Mouse (Mus musculus): Measurements from ENCODE around the gene Sirt4. TPM values are rescaled to one million over a fixed set of nuclear protein-coding genes. Genes with fewer than 3 reads are reported as not detected.

The Sirt4 gene
- polyA plus RNA-seq, 1 experiment from 2014 or later, result 27.5 TPM

DNA sequence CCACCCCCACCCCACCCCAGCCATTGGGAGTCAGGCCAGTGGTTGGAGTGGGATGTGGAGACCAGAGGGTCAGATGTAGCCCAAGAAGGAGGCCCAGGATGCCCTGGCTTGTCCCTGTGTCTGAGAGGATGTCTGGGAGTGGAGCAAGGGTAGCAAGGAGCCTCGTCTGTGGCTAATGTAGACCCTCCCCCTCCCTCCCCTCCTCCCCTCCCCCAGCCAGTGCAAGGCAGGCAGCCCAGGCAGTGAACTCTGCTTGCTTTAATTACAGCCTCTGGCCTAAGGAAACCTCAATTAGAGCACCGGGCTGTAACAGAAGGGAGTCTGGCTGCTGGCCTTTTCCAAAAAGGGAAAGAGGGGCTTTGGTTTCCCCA lies 46.6 kb downstream of the Sirt4 start:
- Histone ChIP-seq H3K4me2 (replicated peaks; ENCODE audit: low read depth, low read length) (no peak overlapping the region), H3K4me3 (ENCODE audit: low read length) (no peak overlapping the region), H3K27ac (ENCODE audit: low read length) (peak overlapping the region; percentile 91), H3K9me3 (ENCODE audit: low read length) (no peaks in the 10 kb centered on the region), H3K9ac (replicated peaks; ENCODE audit: low read length) (0 out of 2 replicates have a peak overlapping the region, but pooled peaks have one; percentile 24), H3K4me1 (ENCODE audit: insufficient read depth, low read length) (peaks cover 58% of the 10 kb centered on the region), H3K36me3 (ENCODE audit: insufficient read depth, low read length) (peaks cover 12% of the 10 kb centered on the region), H3K27me3 (ENCODE audit: insufficient read depth, low read length) (no peaks in the 10 kb centered on the region)
- WGBS, result 0% methylated on average over 2 of the region's 2 CpGs
- ATAC-seq (ENCODE audit: low FRiP score, low TSS enrichment), result no peak

DNA sequence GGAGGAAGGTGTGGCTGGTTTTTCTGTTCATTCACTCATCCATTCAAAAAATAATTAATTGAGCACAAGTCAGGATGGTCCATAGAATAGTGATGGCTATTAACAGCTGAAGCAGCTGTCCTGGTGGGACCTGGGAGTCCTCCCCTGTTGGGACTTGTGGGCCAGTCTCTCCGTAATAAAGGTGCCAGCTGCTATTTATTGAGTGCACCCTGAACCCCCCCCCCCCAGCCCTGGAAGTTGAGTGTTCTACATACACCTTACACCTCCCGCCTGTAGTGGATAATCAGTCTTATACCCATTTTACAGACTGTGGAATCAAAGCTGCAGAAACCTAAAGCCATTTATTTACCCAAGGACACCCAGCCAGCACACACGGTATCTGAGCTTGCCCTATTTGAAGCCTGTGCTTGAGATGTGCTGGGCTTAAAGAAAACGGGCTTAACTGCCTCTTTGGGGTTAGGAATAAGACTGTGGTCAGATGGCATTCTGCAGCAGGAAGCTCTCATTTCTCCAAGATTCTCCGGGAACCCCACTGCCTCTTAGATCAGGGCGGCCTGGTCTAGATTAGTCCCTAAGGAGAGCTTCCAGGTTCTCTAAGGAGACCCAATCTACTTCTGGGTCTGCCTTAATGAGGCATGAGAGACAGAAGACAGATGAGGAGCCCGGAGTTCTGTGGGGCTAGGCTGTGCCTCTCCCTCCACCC lies 47.1 kb downstream of the Sirt4 start:
- H3K4me3 ChIP-seq (ENCODE audit: low read length), result no peak overlapping the region
- peak overlapping the region; percentile 91 for H3K27ac ChIP-seq (ENCODE audit: low read length)
- 0 out of 2 replicates have a peak overlapping the region, but pooled peaks have one; percentile 24 for H3K9ac ChIP-seq (replicated peaks; ENCODE audit: low read length)
- H3K9me3 ChIP-seq (ENCODE audit: low read length), result no peaks in the 10 kb centered on the region
- no peak for ATAC-seq (ENCODE audit: low FRiP score, low TSS enrichment)
- H3K27me3 ChIP-seq (ENCODE audit: insufficient read depth, low read length), result no peaks in the 10 kb centered on the region
- peaks cover 7% of the 10 kb centered on the region for H3K36me3 ChIP-seq (ENCODE audit: insufficient read depth, low read length)
- H3K4me1 ChIP-seq (ENCODE audit: insufficient read depth, low read length), result peaks cover 61% of the 10 kb centered on the region
- peak overlapping the region; percentile 72; the same call in 1 of the 2 replicates for H3K4me2 ChIP-seq (replicated peaks; ENCODE audit: low read depth, low read length)
- 56% methylated on average over 7 of the region's 7 CpGs for WGBS

DNA sequence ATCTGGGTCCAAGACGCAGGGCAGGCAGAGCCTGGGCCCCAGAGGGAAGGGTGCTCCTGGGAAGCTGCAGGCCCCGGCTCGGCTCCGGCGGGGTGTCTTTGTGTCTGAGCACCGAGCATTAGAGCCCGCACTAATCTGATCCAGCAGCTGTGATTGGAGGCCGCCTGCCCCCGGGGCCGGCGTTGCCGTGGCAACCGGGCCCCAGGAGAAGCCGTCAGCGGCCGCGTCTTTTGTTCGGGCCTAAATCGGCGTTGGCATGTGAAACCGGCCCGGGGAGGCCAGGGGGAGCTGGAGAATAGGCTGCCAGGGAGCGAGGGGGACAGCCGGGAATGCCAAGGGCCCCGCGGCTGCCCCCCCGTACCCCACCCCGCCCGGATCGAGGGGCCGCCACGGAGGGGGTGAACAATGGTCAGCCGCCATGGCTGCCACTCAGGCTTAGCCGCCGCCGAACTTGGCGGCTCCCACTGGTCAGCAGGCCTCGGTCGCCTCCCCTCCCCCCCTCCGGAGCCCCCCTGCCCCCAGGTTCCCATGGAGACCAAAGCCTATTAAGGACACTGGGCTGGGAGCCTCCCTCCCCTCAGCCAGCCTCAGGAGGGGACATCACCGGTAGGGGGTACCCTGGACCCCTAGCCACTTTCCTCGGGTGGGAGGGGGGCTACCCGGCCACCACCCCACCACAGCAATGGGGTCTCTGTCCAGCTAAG lies 48.0 kb downstream of the Sirt4 start:
- peak overlapping the region; percentile 91 for H3K27ac ChIP-seq (ENCODE audit: low read length)
- no peaks in the 10 kb centered on the region for H3K27me3 ChIP-seq (ENCODE audit: insufficient read depth, low read length)
- peak; percentile 77 for ATAC-seq (ENCODE audit: low FRiP score, low TSS enrichment)
- H3K4me2 ChIP-seq (replicated peaks; ENCODE audit: low read depth, low read length), result peak overlapping the region; percentile 72
- H3K4me1 ChIP-seq (ENCODE audit: insufficient read depth, low read length), result peaks cover 69% of the 10 kb centered on the region
- no peaks in the 10 kb centered on the region for H3K9me3 ChIP-seq (ENCODE audit: low read length)
- WGBS, result 1% methylated on average over 43 of the region's 43 CpGs
- 0 out of 2 replicates have a peak, but pooled peaks cover 4% of the 10 kb centered on the region for H3K36me3 ChIP-seq (ENCODE audit: insufficient read depth, low read length)
- H3K9ac ChIP-seq (replicated peaks; ENCODE audit: low read length), result peak overlapping the region; percentile 76
- peak overlapping the region; percentile 41 for H3K4me3 ChIP-seq (ENCODE audit: low read length)

DNA sequence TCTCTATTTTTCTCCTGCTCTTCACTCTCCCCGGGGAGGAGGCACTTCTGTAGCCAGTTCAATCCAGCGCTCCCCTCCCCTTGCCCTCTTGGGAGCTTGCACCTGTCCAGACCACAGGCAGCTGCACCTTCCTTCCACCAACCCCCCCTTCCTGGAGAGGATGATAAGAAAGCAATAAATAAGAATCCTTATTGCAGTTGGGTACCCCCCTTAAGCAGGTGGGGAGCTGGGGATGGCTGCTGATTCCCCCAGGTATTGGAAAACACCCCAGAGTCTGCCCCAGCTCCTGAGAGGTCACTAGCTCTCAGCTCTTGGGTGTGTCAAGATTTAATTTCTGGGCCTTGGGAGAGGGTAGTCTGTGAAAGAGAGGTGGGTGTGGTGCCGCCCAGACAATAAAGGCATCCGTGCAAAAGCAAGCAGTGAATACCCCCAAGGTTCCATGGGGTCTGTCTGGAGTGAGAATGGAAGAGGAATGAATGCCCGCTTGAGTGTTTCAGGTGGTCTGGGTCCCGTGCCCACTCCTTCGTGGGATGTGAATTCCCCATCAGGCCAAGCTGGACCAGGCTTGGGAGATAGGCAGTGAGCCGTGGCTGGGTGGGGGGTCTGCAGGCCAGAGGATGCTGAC lies 48.7 kb downstream of the Sirt4 start:
- Histone ChIP-seq H3K4me2 (replicated peaks; ENCODE audit: low read depth, low read length) (peak overlapping the region; percentile 72), H3K9ac (replicated peaks; ENCODE audit: low read length) (peak overlapping the region; percentile 76), H3K4me1 (ENCODE audit: insufficient read depth, low read length) (peaks cover 72% of the 10 kb centered on the region), H3K9me3 (ENCODE audit: low read length) (no peaks in the 10 kb centered on the region), H3K27me3 (ENCODE audit: insufficient read depth, low read length) (no peaks in the 10 kb centered on the region), H3K36me3 (ENCODE audit: insufficient read depth, low read length) (0 out of 2 replicates have a peak, but pooled peaks cover 4% of the 10 kb centered on the region), H3K4me3 (ENCODE audit: low read length) (peak overlapping the region; percentile 41), H3K27ac (ENCODE audit: low read length) (peak overlapping the region; percentile 91)
- WGBS, result 25% methylated on average over 8 of the region's 8 CpGs
- no peak for ATAC-seq (ENCODE audit: low FRiP score, low TSS enrichment)

DNA sequence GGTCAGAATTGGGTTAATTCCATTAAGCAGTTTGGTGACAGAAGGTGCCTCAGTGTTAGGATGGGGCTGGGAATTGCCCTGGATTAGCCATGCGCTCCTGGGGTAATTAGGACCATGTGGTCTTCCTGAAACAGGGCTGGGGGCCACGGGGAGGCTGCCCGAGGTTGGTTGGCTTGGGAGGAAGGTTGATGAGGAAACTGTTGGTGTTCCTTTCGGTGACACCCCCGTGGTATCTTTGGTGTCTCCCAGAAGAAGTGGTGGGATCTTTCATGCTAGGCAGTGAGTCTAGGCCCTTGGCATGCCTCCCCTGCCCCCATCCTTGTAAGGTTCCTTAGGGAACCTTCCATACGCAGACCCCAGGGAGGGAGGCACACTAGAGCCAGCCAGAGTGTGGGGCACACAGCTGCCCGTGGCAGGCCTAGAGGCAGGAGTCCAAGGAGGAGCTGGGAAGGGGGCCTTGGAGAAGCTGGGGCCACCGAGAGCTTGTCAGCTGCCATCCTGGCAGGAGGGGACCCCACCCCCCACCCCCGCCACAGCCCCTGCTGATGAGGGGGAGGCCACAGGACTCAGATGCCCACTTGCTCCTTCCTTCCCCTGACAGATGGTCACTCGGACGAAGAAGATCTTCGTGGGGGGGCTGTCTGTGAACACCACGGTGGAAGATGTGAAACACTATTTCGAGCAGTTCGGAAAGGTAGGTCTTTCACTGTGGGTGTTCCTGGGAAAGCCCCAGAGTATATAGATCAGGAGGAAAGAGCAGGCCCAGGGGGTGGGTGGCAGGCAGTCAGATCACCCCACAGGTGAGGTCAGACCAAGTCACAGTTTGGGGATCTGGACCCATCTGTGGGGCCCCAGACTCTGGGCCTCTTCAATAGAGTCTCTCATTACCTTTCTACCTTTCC lies 49.4 kb downstream of the Sirt4 start:
- 46% methylated on average over 15 of the region's 15 CpGs for WGBS

DNA sequence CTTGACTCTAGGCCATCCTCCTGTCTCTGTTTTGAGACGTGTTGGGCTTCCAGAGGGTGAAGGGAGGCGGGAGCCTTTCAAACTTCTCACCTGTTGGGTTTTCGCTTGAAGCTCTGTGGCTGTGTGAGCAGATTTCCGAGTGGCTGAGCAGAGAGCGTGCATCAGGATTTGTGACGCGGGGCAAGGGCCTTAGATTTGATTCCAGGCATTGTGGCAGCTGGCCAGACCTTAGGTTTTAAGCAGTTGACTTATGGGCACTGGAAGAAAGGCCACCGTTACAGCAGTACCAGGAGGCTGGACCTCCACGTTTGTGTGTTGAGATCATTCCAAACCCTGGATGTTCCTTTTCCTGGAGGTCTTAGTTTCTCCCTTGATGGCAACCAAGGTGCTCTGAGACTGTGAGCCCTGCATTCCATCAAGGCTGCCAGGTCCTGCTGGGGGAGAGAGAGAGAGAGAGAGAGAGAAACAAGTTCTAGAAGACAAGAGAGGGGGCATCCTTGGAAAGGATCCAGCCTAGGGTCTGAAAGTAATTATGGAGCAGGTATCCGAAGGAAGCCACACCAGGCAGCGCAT lies 50.2 kb downstream of the Sirt4 start:
- no peak for ATAC-seq (ENCODE audit: low FRiP score, low TSS enrichment)
- Histone ChIP-seq H3K4me2 (replicated peaks; ENCODE audit: low read depth, low read length) (no peak overlapping the region), H3K4me3 (ENCODE audit: low read length) (no peak overlapping the region), H3K9me3 (ENCODE audit: low read length) (no peaks in the 10 kb centered on the region), H3K27me3 (ENCODE audit: insufficient read depth, low read length) (no peaks in the 10 kb centered on the region), H3K4me1 (ENCODE audit: insufficient read depth, low read length) (peaks cover 74% of the 10 kb centered on the region), H3K36me3 (ENCODE audit: insufficient read depth, low read length) (0 out of 2 replicates have a peak, but pooled peaks cover 4% of the 10 kb centered on the region), H3K27ac (ENCODE audit: low read length) (no peak overlapping the region), H3K9ac (replicated peaks; ENCODE audit: low read length) (no peak overlapping the region)
- 45% methylated on average over 11 of the region's 11 CpGs for WGBS

More for the DNA sequence above, 49.4 kb downstream of the Sirt4 start:
- Histone ChIP-seq H3K27me3 (ENCODE audit: insufficient read depth, low read length) (no peaks in the 10 kb centered on the region), H3K4me2 (replicated peaks; ENCODE audit: low read depth, low read length) (no peak overlapping the region), H3K36me3 (ENCODE audit: insufficient read depth, low read length) (0 out of 2 replicates have a peak, but pooled peaks cover 4% of the 10 kb centered on the region), H3K4me3 (ENCODE audit: low read length) (no peak overlapping the region), H3K9ac (replicated peaks; ENCODE audit: low read length) (peak overlapping the region; percentile 76; the same call in 1 of the 2 replicates), H3K9me3 (ENCODE audit: low read length) (no peaks in the 10 kb centered on the region), H3K27ac (ENCODE audit: low read length) (0 out of 2 replicates have a peak overlapping the region, but pooled peaks have one; percentile 91), H3K4me1 (ENCODE audit: insufficient read depth, low read length) (peaks cover 74% of the 10 kb centered on the region)
- no peak for ATAC-seq (ENCODE audit: low FRiP score, low TSS enrichment)

DNA sequence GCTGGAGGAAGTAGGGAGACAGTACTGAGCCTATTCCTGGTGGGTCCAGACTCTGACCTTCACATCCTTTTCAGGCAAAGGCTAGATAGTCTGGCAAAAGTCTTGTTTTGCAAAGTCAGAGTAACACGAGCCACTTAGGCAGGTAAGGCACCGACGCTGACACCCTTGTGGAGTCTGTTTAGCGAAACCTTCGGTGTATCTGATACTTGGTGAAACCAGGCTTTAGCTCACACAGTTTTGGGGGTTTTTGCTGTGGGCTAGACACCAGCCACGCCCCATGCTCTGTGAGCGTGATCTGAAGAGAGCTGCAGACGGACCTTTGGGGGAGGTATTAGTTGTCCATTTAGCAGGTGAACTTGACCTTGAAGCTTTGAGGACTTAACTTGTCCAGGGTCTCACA lies 51.3 kb downstream of the Sirt4 start:
- Histone ChIP-seq H3K9me3 (ENCODE audit: low read length) (no peaks in the 10 kb centered on the region), H3K9ac (replicated peaks; ENCODE audit: low read length) (no peak overlapping the region), H3K4me1 (ENCODE audit: insufficient read depth, low read length) (peaks cover 72% of the 10 kb centered on the region), H3K4me3 (ENCODE audit: low read length) (no peak overlapping the region), H3K4me2 (replicated peaks; ENCODE audit: low read depth, low read length) (no peak overlapping the region), H3K36me3 (ENCODE audit: insufficient read depth, low read length) (no peaks in the 10 kb centered on the region), H3K27ac (ENCODE audit: low read length) (no peak overlapping the region), H3K27me3 (ENCODE audit: insufficient read depth, low read length) (peaks cover 7% of the 10 kb centered on the region; the same call in 1 of the 2 replicates)
- ATAC-seq (ENCODE audit: low FRiP score, low TSS enrichment), result no peak
- WGBS, result 75% methylated on average over 8 of the region's 8 CpGs

DNA sequence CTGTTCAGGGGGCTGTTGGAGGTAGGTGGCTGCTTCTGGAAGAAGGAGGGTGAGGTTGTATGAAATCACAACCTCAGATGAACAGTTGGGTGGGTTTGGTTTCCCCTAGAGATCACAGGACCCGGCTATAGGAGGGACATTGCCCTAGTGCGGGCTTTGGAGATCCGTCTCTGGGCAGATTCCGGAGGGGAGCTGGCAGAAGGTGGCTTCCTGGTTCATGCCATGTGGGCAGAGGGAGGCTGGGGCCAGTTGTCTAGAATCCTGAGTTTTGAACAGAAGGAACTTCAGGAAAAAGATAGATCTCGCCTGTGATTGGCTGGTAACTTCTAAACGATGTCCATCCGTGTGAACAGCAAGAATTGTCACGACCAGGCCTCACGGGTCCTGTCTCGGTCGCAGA lies 52.1 kb downstream of the Sirt4 start:
- Histone ChIP-seq H3K27me3 (ENCODE audit: insufficient read depth, low read length) (peaks cover 11% of the 10 kb centered on the region; the same call in 1 of the 2 replicates), H3K4me1 (ENCODE audit: insufficient read depth, low read length) (peaks cover 64% of the 10 kb centered on the region), H3K27ac (ENCODE audit: low read length) (no peak overlapping the region), H3K4me2 (replicated peaks; ENCODE audit: low read depth, low read length) (0 out of 2 replicates have a peak overlapping the region, but pooled peaks have one; percentile 95), H3K9ac (replicated peaks; ENCODE audit: low read length) (peak overlapping the region; percentile 16; the same call in 1 of the 2 replicates), H3K9me3 (ENCODE audit: low read length) (no peaks in the 10 kb centered on the region), H3K36me3 (ENCODE audit: insufficient read depth, low read length) (no peaks in the 10 kb centered on the region), H3K4me3 (ENCODE audit: low read length) (no peak overlapping the region)
- no peak for ATAC-seq (ENCODE audit: low FRiP score, low TSS enrichment)
- 75% methylated on average over 11 of the region's 11 CpGs for WGBS

DNA sequence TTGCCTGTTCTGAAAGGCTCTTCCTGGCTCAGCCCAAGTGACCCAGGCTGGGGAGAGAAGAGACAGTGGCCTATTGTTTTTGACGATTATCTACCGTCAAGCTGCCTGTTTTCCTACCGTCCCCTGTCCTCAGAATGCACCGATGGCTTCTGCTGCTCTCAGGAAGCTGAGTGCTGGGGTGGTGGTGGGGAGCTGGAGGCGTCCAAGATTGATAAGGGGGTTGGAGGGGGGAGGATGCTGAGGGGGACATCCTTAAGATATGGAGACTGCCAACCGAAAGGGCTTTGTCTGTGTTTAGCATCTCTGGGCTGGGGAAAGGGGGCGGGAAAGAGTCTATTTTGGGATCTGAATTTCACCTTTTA lies 52.6 kb downstream of the Sirt4 start:
- Histone ChIP-seq H3K27me3 (ENCODE audit: insufficient read depth, low read length) (peaks cover 11% of the 10 kb centered on the region; the same call in 1 of the 2 replicates), H3K9me3 (ENCODE audit: low read length) (no peaks in the 10 kb centered on the region), H3K9ac (replicated peaks; ENCODE audit: low read length) (peak overlapping the region; percentile 95), H3K4me1 (ENCODE audit: insufficient read depth, low read length) (peaks cover 59% of the 10 kb centered on the region), H3K4me3 (ENCODE audit: low read length) (peak overlapping the region; percentile 93), H3K4me2 (replicated peaks; ENCODE audit: low read depth, low read length) (peak overlapping the region; percentile 95), H3K36me3 (ENCODE audit: insufficient read depth, low read length) (no peaks in the 10 kb centered on the region), H3K27ac (ENCODE audit: low read length) (peak overlapping the region; percentile 3; the same call in 1 of the 2 replicates)
- 34% methylated on average over 7 of the region's 7 CpGs for WGBS
- ATAC-seq (ENCODE audit: low FRiP score, low TSS enrichment), result no peak

Data from kidney, embryonic 16.5 days (tissue).